Mouse (Mus musculus): ENCODE results near the gene Egfr. TPM values are rescaled to one million over a fixed set of nuclear protein-coding genes. Genes with fewer than 3 reads are reported as not detected.

Egfr gene
- 0.05 TPM for polyA plus RNA-seq (2017; shearing (Covaris generic))

DNA sequence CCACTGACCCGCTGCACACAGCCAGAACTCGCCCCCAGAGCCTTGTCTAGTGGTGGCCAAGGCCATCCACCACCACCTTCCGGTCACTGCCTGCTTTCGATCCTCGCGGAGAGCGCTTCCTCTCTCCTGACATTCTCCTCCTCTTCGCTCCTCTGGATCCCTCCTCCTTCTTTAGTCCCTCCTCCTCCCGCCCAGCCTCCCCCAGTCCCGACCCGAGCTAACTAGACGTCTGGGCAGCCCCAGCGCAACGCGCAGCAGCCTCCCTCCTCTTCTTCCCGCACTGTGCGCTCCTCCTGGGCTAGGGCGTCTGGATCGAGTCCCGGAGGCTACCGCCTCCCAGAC is at the start of gene Egfr:
Gene Egfr (plus strand): TSS at position 197 of the 342 bp plus-strand sequence.

DNA sequence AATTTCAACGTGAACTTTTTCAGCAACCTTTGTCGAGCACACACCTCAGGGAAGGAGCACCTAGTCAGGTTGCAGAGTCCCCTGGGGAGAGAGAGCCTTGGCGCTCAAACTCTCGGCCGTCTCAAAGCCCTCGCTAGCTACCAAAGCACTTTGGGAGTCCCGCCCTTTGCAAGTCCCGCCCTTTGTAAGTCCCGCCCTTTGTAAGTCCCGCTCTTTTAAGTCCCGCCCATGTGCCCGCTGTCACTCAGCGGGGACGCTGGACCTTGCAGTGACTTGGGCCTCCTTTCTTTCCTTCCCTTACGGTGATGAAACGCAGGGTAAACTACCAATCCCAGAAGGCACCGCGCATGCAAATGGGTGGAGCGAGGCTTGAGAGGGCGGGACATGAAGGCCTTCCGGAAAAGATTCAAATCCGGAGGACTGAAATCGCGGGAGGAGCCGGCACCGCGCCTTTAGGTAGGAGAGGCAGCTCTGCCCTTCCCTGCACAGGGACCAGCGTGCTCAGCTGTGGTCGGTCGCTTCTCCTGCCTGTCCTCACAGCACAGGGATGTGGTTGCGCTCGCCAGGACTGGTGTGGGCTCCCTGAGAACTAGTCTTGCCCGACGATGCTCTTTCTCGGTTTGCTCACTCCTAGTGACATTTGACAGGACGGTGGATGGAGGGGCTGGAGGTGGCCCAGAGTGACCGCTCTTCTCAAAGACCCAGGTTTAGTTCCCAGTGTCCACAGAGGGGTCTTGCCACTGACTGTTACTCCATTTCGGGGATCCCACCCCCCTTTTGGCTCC is 199.2 kb downstream of the Egfr start, which contains the start of gene Fbxo48:
Gene Fbxo48 (plus strand): TSS at position 400 of the 785 bp plus-strand sequence.

Other genes starting within 250 kb of the Egfr start
- 10.1 TPM for gene Sec61g, start 243.7 kb upstream of the Egfr start, polyA plus RNA-seq (2017; shearing (Covaris generic))
- gene Fbxo48, start 199.2 kb downstream of the Egfr start, polyA plus RNA-seq (2017; shearing (Covaris generic)) = 0.61 TPM